Mouse (Mus musculus): Measurements from ENCODE around the gene Proz.

Proz gene

DNA sequence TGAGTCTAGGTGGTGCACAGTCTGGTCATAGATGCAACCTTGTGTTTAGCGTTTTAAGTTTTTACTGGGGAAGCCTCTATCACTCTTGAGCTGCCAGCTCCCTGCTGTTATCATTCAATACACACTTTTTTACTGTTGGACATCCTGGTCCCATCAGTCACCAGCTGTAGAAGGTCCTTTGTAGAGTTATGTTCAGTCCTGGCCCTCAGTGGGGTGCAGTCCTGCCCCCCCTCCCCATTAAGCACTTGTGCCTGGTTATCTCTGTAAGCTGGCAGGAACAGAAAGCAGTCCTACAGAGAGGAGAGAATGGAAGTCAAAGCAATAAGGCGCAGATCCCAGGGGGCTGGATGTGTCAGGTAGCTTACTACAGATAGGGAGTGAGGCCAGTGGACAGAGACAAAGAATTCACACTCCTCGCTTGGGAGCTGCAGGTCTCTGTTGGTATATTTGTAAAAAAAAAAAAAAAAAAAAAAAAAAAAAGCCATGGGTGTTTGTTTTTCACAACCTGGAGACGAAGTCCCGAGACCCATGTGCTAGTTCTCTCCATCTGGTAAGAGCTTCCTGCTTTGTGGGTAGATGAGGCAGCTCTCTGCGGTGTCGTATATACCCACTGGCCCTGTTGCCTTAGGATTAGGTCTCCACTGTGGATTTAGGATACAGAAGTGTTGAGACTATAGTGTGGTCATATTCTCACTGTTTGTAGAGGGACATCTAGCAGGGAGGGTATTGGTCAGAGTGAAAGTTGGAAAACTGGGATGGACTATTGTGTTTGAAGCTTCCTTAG lies 60.4 kb downstream of the Proz start:
- no peaks in the 10 kb centered on the region; the same call in 1 of the 2 replicates for H3K36me3 ChIP-seq (ENCODE audit: control insufficient read depth, insufficient read depth, low read length, poor library complexity, severe bottlenecking)
- DNase-seq (ENCODE audit: low read depth, low spot score) = no peak
- no peaks in the 10 kb centered on the region for H3K27me3 ChIP-seq (ENCODE audit: control insufficient read depth, insufficient read depth, low read length, poor library complexity, severe bottlenecking)

DNA sequence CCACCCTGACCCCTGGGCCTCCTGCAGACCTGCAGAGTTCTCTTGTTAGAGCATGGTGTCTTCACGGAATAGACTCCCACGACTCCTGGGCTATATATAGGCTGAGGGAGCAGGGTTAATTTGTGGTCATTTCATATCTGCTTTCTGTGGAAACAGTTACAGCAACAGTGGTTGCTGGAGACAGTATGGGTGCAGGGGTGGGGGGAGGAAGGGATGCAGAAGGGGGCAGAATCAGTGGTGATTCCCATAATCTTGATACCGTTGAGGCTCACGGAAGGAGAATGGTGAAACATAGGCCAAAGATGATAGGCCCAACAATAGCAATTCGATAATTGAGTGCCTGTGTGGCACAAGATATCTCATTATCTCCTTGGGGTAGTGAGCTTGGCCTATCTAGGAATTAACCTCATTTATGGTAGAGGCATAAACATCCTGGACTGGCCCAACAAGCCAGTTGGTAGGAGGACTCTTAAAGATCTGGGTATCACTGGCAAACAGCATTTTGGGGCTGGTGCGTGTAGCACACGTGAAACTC lies 62.2 kb downstream of the Proz start:
- no peak for DNase-seq (ENCODE audit: low read depth, low spot score)
- H3K27me3 ChIP-seq (ENCODE audit: control insufficient read depth, insufficient read depth, low read length, poor library complexity, severe bottlenecking) = no peaks in the 10 kb centered on the region

DNA sequence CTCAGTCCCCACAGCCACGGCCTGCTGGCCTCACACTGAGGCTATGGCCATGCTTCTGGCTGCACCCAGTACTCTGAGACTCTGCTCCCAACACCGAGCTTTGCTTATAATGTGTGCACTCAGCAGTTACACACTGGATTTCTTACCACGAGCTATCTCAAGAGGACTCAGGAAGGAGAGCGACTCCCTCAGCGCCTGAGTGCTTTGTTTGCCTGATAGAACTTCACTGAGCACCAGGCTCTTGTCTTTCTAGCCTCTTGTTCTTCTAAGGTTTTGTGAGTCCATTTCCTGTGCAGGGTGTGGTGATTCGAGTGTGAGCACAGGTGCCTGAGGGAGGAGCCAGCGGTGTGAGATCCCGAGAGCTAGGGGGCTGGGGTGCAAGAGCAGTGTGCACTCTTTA lies 64.2 kb downstream of the Proz start:
- no peak for DNase-seq (ENCODE audit: low read depth, low spot score)
- no peaks in the 10 kb centered on the region; the same call in 1 of the 2 replicates for H3K36me3 ChIP-seq (ENCODE audit: control insufficient read depth, insufficient read depth, low read length, poor library complexity, severe bottlenecking)

More for the DNA sequence above, 62.2 kb downstream of the Proz start:
- H3K36me3 ChIP-seq (ENCODE audit: control insufficient read depth, insufficient read depth, low read length, poor library complexity, severe bottlenecking) = no peaks in the 10 kb centered on the region; the same call in 1 of the 2 replicates

More for the DNA sequence above, 64.2 kb downstream of the Proz start:
- no peaks in the 10 kb centered on the region for H3K27me3 ChIP-seq (ENCODE audit: control insufficient read depth, insufficient read depth, low read length, poor library complexity, severe bottlenecking)
